Mouse (Mus musculus) C2C12 (cell line): ENCODE measurements at regions not wholly inside any gene's neighbourhood (a gene's known extent, or its start where the extent isn't known, plus 50 kb on each side); places are given as distances from the start of the nearest gene placed in this dataset.

Experiments used
- CTCF ChIP-seq: IDR thresholded peaks from one replicate; pipeline ENCODE4 v1.5.1; 2011; ENCODE audit not compliant: control insufficient read depth, insufficient read depth, insufficient read length
- USF1 ChIP-seq: IDR thresholded peaks from one replicate; pipeline ENCODE4 v1.6.1; 2011; ENCODE audit warnings: low read depth, mild to moderate bottlenecking, control low read depth, moderate library complexity

DNA sequence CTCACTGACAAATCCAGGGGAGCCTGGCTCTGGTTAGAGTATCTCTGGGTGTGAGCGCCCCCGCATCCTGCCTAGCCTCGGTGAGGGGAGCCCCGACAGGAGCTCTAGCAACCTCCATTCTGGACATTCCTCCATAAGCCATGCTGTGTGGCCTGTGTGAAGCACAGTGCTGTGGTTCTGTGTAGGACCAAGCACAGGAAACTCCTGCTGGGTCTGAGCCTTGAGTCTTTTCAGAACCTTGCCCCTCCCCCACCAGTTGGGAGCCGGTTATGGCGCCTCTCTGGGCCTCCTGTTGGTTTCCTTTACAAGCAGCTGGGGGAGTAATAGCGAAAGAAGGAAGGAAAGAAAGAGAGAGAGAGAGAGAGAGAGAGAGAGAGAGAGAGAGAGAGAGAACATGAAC, 124.0 kb downstream of the Zfp36l2 start:
- no peak for TF ChIP-seq USF1
- no peak for TF ChIP-seq CTCF
